Mouse (Mus musculus) heart, adult 11 months (tissue): ENCODE results near the gene Olfr31.

ENCODE experiments used
- DNase-seq: peaks from one replicate; pipeline ENCODE4 v3.0.0; 2022

Olfr31 gene

DNA sequence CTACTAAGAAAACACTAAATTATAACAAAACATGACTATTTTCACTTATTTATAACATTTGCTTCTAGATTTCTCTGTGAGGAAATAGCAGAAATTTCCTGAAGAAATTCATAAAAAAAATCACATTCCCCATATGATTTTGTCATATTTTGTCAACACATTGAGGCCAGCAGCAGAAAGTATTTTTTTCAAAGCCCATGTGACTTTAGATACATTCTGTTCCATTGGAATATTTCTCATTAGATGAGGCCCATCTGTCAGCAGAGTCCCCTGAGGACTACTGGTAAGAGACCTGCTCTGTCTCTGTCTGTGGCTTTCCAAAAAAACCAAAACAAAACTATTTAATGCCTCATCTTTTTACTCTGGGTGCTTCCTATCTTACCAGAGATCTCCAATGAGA lies at the start of gene Olfr31:
Gene Olfr31, plus strand, starts transcription at position 301 of the 400 bp plus-strand sequence.
- DNase-seq = no peak

DNA sequence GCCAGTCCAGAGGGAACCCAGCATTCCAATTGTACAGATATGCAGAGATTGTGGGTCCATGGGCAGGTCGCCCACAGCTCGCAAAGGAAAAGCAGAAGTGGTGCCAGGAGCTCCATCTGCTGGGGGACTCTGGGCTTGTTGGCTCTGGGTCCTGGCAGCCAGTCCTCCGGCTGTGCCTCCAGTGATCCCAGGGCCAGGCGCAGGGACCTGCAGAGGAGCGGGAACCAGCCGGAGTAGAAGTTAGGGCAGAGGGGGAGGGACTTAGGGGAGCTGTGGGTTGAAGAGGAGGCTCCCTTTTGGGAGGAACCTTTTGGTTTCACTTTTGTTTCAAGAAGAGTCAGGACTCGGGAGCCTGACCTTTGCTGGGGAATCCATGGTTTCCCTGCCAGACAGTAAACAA lies 28.2 kb upstream of the Olfr31 start:
- peak; percentile 90 for DNase-seq

DNA sequence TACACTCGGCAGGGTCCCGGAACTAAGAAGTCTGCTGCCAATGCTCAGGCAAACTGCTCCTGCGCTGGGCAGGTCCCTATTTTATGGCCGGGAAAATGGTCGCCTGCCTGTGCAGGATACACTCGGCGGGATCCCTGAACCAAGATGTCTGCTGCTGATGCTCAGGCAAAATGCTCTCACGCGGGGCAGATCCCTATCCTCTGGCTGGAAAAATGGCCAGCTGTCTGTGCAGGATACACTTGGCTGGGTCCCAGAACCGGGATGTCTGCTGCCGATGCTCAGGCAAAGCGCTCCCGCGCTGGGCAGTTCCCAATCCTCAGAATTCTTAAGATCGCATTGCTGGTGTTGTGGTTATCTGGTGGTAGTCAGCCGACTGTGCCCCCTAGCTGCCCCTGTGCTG lies 13.7 kb upstream of the Olfr31 start:
- no peak for DNase-seq

DNA sequence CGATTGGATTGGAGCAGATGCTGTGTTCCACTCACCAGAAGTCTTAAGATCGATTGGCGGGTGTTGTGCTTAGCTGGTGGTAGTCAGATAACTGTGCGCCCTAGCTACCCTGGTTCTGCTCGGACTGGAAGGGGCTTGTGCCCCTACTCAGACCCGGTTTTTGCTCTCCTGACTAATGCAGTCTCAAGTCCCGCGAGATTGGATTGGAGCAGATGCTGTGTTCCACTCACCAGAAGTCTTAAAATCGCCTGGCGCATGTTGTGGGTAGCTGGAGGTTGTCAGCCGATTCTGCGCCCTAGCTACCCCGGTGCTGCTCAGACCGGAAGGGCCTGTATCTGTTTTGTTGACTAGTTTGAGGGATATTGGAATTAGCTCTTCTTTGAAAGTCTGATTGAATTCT lies 13.2 kb upstream of the Olfr31 start:
- DNase-seq = no peak

DNA sequence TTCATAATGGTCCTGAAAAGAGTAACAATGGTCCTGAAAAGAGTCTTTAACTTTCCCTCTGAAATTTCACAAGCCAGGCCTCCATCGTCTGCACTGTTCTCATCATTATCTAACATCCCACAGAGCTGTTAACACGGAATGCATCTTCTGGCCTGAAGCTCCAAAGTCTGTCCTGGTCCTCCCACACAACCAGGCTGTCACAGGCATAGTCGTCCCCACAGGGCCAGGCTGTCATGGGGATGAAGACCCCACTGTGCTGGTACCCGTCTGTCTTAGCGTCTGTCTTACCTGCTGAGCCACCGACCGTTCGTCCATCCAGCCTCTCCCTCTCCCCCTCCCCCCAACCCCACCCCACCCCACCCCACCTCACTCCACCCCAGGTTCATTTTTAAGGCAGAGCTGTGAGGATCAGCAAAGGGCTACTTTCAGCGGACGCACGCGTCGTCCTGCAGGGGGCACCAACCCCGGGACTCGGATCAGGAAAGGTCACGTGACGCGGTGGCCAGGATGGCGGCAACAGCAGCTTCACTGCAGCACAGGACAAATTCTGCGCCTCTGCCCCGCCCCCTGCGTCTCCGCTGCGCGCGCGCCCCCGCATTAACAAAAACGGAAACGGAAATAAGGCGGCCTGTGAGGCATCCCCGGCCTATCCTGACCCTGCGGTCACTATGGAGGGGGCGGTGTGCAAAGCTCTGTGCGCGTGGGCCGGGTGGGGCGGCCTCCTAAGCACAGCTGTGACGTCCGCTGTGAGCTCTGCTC lies 22.7 kb downstream of the Olfr31 start:
- DNase-seq = peak; percentile 99

DNA sequence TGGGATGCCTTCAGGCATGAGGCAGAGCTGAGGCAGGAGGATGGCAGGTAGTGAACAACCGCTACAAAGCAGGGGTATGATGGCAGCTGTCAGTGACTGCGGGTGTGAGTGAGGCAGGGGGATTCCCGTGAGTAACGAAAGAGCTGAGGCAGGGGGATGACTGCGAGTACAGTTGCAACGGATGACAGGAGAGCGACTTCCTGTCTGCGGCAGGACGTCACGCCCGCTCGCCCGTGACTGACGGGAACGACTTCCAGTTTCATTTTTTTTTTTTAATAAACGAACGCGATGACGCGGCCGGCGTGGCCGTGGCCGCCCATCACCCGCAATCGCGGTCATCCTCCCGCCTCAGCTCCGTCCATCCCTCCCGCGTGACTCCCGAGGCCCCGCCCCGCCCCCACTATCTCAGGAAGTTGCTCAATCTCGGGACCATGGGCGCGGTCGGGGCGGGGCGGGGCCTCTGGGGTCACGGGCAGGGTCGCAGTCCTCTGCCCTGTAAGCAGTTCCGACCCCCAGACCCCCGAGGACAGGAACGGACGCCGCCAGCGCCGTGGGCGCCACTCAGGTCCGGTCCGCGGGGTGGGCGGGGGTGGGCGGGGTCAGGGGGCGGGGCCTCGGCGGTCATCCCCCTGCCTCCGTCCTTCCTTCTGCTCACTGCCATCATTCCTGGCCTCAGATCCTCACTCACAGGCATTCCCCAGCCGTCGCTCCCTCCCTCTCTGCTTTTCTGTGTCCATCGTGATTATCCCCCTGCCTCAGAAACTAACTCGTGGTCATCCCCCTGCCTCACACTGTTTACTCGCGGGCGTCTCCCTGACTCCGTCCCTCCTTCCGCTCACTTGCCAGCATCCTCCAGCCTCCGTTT lies 23.6 kb downstream of the Olfr31 start, which contains the start of gene Il3ra:
Gene Il3ra, plus strand, starts transcription at position 328 of the 865 bp plus-strand sequence.
- peak; percentile 98 for DNase-seq

DNA sequence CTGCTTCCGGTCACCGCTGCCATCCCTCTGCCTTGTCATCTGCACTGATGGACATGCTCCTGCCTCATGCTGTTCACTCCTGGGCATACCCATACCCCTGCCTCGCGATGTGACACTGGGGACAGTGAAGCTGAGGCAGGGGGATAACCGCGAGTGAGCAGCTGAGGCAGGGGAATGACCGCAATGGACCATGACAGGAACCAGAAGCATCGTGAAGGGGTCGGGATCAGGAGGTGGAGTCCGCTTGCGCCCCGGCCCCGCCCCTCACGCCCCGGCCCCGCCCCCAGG lies 24.1 kb downstream of the Olfr31 start:
- peak; percentile 96 for DNase-seq

DNA sequence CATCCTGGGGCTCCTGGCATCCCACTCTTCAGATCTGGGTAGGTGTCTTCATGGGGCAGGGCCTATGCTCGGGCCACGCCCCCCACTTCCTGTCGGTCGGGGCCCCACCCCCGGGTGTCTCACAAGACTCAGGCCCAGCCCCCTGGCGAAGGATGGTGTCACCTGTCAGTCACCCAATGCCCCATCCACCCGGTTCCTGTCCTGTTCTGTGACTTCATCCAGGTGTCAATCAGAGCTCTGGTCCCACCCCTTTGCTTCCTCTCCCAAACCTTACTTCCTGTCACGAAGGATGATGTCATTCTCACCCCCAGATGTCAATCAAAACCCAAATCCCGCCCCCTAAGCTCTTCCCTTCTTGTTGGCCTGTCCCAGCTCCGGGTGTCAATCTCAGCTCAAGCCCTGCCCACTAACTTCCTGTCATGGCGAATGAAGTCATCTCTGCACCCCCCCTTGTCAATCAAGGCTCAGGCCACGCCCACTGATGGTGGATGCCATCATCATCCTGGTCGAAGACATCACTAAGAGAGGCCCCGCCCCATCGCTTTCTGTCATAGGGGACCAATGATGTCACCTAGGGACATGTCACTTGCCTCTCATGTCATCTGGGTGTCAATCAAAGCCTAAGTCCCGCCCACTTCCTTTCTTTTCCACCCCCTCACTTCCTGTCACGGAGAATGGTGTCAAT lies 24.7 kb downstream of the Olfr31 start:
- DNase-seq = peak; percentile 96

DNA sequence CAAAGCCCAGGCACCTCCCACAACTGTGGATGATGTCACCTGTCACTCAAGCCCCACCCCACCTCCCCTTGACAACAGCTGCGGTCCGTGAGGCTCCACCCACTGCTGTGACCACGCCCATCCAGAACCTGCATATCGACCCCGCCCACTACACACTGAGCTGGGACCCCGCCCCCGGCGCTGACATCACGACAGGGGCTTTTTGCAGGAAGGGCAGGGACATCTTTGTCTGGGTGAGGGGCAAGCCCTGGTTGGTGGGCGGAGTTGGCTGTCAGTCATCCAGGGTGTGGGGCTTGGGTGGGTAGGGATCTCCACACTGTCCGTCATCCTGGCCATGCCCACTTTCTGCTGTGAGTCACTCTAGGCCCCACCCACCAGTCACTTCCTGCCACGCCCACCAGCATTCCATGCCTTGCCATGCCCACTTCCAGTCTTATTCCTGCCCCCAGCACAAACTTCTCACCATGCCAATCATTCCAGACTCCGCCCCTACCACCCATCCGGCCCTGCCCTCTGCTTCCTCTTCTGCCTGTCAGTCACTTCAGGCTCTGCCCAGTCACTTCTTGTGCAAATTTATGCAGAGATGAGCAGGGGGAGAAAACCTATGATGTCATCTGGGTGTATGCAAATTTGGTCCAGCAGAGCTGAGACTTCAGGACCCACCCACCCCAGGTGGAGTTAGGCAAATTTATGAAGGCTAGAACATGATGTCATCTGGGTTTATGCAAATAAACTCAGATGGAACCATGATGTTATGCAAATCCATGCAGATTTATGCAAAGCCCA lies 25.4 kb downstream of the Olfr31 start:
- peak; percentile 95 for DNase-seq

DNA sequence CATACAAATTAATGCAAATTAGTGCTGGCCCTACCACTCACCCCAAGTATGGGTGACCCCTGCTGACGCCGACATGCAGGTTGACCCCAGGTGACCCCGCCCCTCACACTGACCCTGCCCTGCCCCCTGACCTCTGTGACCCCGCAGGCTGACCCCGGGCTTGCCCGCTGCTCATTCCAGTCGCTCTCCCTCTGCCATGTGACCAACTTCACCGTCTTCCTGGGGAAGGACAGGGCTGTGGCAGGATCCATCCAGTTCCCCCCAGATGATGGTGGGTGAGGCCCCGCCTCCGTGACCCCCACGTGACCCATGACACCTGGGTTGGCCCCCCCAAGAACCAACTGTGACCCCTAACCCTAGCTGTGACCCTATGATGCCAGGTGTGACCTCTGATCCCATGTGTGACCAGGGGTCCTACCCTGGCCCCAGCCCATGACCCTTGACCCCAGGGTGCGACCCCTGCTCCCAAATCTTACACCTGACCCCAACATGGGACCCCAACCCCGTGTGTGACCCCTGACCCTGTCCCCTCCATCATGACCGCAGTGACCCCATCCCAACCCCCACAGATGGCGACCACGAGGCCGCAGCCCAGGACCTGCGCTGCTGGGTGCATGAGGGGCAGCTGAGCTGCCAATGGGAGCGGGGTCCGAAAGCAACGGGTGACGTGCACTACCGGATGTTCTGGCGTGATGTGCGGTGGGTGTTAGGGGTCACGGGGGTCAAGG lies 26.2 kb downstream of the Olfr31 start:
- DNase-seq = peak; percentile 95

DNA sequence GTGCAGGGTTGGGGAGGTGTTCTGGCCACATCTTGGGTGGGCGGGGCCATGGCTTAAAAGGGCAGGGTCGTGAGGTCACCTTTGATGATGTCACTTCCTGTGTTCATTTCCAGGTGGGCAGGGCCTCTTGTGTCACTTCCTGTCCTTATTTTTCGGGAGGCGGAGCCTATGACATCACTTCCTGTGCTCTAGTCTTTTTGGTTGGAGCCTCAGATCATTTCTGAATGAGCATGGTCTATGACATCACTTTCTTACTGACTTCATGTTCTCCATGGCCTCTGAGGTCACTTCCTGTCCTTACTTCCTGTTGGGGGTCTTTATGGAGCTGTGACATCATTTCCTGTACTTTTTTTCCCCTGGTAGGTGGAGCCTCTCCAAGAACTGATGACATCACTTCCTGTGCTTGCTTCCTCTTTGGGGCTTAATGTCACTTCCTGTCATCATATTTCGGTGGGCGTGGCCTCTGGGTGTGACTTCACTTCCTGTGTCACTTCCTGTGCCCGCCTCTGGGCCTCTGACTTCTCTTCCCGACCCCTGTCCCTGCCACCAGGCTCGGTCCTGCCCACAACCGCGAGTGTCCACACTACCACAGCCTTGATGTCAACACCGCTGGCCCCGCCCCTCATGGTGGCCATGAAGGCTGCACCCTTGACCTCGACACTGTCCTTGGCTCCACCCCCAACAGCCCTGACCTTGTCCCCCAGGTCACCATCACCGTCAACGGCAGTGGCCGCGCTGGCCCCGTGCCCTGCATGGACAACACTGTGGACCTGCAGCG lies 27.0 kb downstream of the Olfr31 start:
- peak; percentile 93 for DNase-seq

DNA sequence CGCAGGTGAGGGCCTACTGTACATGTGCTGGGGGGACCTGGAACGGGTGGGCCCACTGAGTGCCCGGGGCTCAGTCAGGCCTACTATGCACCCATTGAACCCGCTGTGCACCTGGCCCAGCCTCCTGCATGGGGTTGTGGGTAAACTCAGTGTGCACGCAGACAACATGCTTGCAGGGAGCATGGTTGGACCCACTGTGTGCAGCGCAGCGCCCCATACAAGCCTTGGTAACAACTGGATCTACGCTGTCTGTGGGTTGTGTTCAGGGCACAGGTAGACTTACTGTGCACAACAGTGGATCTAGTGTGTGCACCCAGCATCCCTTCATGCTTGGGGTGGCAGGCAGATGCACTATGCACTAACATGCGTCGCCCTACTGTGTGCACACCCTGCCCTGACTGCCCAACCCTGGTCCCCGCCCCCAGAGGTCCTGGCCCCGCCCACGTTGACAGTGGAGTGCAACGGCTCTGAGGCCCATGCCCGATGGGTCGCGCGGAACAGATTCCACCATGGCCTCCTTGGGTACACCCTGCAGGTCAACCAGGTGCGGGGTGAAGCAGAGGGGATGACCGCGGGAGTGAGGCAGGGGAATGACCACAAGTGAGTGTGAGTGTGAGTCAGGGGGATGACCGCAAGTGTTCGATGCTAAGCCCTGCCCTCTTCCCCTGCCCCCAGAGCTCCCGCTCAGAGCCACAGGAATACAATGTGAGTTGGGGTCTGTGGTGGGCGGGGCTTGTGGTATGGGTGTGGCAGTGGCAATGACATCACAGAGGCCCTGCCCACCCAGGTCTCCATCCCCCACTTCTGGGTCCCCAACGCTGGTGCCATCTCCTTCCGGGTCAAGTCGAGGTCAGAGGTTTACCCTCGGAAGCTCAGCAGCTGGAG lies 27.9 kb downstream of the Olfr31 start:
- peak; percentile 90 for DNase-seq

DNA sequence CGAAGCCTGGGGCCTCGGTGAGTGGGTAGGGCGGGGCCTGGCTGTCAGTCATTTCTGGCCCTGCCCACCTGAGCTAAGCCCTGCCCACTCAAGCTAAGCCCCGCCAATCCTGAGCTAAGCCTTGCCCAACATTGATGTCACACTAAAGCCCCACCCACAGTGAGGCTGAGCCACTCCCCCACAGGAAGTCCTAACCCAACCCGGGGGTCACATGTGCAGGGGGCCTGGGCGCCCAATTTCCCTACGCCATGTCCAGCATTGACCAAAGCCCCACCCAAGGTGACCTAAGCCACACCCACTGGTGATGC lies 28.5 kb downstream of the Olfr31 start:
- DNase-seq = peak; percentile 80

DNA sequence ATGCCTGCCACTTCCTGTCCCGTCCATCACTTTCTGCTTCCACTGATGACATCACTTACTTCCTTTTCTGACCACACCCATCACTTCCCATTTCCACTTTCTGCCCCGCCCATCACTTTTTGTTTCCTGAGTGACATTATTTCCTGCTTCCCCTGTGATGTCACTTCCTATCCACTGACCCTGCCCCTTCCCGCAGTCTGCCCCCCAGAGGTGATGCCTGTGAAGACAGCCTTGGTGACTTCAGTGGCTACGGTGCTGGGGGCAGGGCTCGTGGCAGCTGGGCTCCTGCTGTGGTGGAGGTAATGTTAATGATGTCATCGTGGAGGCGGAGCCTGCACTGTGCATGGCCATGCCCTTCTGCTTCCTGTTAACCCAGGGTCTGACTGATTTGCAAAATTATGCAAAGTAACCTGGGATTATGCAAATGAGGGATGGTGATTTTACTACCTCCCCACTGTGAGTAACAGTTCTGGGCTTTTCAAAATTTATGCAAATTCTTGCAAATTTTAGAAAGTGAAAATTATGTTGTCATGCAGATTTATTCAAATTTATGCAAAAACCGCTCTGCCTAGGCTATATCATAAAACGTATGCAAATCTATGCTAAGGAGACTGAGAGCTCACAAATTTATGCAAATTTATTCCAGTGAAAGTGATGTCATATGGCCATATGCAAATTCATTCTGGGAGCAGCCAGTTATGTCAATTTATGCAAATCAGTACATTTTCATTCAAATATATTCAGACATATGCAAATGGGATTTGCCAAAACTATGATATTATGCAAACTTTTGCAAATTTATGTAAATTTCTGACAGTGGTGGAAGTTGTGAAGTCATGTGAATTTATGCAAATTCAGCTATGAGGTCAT lies 29.3 kb downstream of the Olfr31 start:
- DNase-seq = peak; percentile 83

DNA sequence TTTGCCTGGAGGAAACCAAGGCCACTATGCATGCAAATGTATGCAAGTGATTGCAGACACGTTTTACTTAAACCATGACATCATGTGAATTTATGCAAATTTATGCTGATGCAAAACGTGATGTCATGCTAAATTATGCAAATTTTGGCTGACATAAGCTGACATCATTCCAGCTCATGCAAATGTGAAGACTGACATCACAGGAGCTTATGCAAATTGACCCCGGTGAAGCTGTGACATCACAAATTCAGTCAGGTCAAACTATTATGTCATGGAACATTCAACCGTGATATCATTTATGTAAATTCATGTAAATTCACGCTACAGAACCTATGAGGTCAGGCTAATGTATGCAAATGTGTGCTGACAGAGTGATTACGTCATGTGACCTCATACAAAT lies 30.0 kb downstream of the Olfr31 start:
- DNase-seq = no peak

DNA sequence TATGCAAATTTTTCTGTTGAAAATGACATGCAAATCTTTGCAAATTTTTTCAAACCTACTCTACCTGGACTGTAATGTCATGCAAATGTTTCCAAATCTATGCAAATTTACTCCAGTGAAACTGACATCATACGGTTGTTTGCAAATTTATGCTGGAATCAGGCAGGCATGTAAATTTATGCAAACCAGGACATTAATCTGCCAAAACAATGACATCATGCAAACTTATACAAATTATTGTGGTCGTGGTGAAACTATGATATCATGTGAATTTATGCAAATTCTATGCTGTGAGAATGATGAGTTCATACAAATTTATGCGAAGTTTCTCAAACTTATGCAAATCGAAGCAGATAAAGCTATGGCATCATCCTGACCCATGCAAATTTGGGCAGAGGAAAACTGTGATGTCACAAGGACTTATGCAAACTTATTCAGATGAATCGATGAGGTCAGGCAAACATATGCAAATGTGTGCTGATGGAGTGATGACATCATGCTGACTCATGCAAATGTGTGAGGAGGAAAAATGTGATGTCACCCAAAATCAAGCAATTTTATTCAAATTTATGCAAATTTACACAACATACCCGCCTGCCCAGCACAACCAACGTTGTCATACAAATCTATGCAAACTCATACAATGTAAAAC lies 30.6 kb downstream of the Olfr31 start:
- no peak for DNase-seq

DNA sequence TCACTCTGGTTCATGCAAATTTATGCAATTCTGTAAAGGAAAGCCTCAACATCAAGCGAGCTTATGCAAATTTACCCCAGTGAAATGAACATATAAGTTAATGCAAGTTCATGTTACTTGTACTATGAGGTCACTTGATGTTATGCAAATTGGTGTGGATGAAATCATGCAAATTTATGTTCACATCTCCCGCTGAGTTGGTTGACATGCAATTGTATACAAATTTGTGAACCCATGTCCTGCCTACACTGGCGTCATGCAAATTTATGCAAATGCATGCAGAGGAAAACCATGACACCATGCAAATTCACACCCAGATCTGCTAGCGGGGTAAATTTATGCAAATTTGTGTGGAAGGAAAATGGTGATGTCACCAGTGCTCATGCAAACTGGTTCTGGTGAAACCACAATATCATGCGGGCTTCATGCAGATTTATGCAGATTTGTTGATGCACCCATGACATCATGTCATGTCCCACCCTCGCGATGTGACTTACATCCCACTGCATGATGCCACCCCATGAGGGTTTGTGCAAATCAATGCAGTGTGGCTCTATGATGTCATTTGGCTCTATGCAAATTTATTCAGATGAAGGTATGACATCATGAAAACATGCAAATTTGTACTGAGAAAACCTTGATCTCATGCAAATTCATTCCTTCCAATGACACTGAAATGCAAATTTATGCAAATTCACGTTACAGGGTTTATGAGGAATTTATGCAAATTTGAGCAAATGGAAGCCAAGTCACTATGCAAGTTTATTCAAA lies 31.3 kb downstream of the Olfr31 start:
- peak; percentile 84 for DNase-seq
